Mouse (Mus musculus) bone marrow macrophage, adult 2 months (primary cell): ENCODE results near the gene Larp7.

Source experiments
- CTCF ChIP-seq: IDR thresholded peaks from 2 replicates; pipeline ENCODE4 v1.5.1; 2012; ENCODE audit warnings: low read depth, mild to moderate bottlenecking, low read length, moderate library complexity
- POLR2A ChIP-seq: IDR thresholded peaks from 2 replicates; pipeline ENCODE4 v1.6.1; 2012; ENCODE audit warnings: mild to moderate bottlenecking, low read depth, low read length, borderline replicate concordance

DNA sequence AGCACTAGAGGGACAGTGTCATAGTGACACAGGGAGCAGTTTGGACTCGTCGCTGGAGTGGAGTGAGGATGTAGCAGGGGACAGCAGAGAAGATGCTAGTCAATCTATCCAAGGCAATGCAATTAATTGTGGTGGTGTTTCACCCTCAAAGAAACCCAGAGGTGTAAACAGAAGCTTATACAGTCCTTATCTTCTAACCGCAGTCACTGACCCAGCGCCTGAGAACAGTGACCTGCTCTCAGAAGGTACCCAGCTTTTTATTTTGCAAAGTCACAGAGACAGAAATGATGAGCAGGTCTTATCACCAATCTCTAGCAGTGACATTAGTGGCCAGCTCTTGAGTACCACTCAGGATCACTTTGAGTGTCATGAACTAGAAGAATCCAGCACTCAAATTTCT, 9.8 kb upstream of the Larp7 start:
- TF ChIP-seq CTCF, result no peak
- TF ChIP-seq POLR2A, result no peak
